Mouse (Mus musculus) kidney, embryonic 14.5 days (tissue): ENCODE data around the gene Dhx16. TPM values are rescaled to one million over a fixed set of nuclear protein-coding genes. Genes with fewer than 3 reads are reported as not detected.

Experiments
- ATAC-seq: fragments of 200-750 bp; cut with Nextera tagmentation; 2 replicates; pipeline ENCODE4 v1.8.0; 2017; ENCODE audit warnings: moderate number of reproducible peaks, mild to moderate bottlenecking, moderate TSS enrichment, moderate library complexity; ENCODE audit not compliant: low FRiP score, low TSS enrichment
- H3K27ac ChIP-seq: fragments of 300-500 bp; sonication (generic); 2 replicates; pipeline ENCODE4 v1.5.1; 2014; ENCODE audit warnings: low read depth, mild to moderate bottlenecking, low read length, moderate library complexity, mixed read lengths
- H3K27me3 ChIP-seq: fragments of 300-500 bp; sonication (generic); 2 replicates; pipeline ENCODE4 v1.6.1; 2014; ENCODE audit warnings: mild to moderate bottlenecking, low read length; ENCODE audit not compliant: control insufficient read depth, insufficient read depth
- H3K36me3 ChIP-seq: fragments of 300-500 bp; sonication (generic); 2 replicates; pipeline ENCODE4 v1.6.1; 2014; ENCODE audit warnings: low read length, mixed read lengths; ENCODE audit not compliant: control insufficient read depth, insufficient read depth
- H3K4me1 ChIP-seq: fragments of 300-500 bp; sonication (generic); 2 replicates; pipeline ENCODE4 v1.6.1; 2014; ENCODE audit warnings: low read length, mixed read lengths; ENCODE audit not compliant: control insufficient read depth, insufficient read depth
- H3K4me2 ChIP-seq: fragments of 300-500 bp; sonication (generic); replicated peaks from 2 replicates; pipeline ENCODE4 v1.6.1; 2014; ENCODE audit warnings: low read depth, mild to moderate bottlenecking, low read length
- H3K4me3 ChIP-seq: fragments of 300-500 bp; sonication (generic); 2 replicates; pipeline ENCODE4 v1.5.1; 2014; ENCODE audit warnings: mild to moderate bottlenecking, low read length
- H3K9ac ChIP-seq: fragments of 300-500 bp; sonication (generic); 2 replicates; pipeline ENCODE4 v1.6.1; 2014; ENCODE audit warnings: low read depth, mild to moderate bottlenecking, low read length, moderate library complexity
- H3K9me3 ChIP-seq: fragments of 300-500 bp; sonication (generic); 2 replicates; pipeline ENCODE4 v1.6.1; 2016; ENCODE audit warnings: low read length; ENCODE audit not compliant: control insufficient read depth
- WGBS: fragments of 180-500 bp; shearing (Covaris S2); extraction: QIAGEN DNeasy Blood & Tissue Kit; methylation state at CpG from one replicate; pipeline ENCODE4 v1.1.7; 2014; 5-methylcytosine and 5-hydroxymethylcytosine counted together
- polyA plus RNA-seq: library from polyadenylated mRNA; unstranded; fragments of >200 nt; fragmentation: Nextera tagmentation; extraction: Ambion mirVana; gene quantifications from 2 replicates; pipeline ENCODE4 v1.2.1, GENCODE M21; 2014

Gene Dhx16
- polyA plus RNA-seq, 1 experiment from 2014 or later: 50.0 TPM

DNA sequence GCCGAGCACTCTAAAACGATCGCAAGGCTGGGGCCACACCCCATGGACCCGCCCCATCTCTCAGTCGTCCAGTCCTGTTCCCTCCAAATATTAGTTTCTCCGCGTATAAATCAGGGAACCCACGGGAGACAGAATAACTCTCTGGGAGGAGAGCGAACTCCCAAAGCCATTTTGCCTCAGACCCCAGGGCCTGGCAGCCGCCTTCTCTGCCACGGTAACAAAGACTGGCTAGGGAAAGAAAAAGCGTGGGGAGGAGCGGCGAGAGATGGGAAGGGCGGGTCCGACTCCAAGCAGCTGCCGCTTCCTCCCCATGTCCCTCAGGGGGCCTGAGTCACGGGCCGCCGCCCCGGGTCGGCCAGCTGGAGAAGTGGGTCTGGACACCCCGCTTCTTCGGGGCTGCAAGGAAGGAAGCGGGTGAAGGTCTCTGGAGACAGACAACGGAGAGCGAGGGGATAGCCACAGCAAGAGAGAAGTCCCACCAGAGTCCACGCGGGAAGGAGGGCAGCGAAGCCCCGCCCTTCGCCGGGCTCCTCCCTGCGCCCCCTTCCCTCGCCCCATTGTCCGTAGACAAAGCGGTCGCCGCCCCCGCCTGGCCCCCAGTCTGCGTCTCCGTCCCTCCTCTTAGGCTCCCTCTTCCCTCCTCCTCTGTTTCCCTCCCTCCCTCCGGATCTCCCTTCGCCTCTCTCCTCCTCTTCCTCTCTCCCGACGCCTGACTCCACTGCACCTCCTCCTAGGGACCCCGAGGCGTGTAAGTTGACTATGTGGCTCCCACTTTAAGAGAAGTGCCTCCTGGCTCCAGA is 13.9 kb upstream of the Dhx16 start, which contains the start of gene Ppp1r18:
Gene Ppp1r18 (plus strand): TSS at position 113 of the 800 bp plus-strand sequence.
- Histone ChIP-seq H3K4me3 (peak within 1 kb of the TSS; percentile 54), H3K27ac (peak within 1 kb of the TSS; percentile 91), H3K36me3 (no peaks in the 10 kb centered on the region), H3K4me1 (peaks cover 44% of the 10 kb centered on the region), H3K4me2 (peak within 1 kb of the TSS; percentile 58), H3K9me3 (no peaks in the 10 kb centered on the region), H3K27me3 (no peaks in the 10 kb centered on the region), H3K9ac (peak within 1 kb of the TSS; percentile 60)
- peak; percentile 65 for ATAC-seq
- 1% methylated on average over 46 of the region's 48 CpGs for WGBS

DNA sequence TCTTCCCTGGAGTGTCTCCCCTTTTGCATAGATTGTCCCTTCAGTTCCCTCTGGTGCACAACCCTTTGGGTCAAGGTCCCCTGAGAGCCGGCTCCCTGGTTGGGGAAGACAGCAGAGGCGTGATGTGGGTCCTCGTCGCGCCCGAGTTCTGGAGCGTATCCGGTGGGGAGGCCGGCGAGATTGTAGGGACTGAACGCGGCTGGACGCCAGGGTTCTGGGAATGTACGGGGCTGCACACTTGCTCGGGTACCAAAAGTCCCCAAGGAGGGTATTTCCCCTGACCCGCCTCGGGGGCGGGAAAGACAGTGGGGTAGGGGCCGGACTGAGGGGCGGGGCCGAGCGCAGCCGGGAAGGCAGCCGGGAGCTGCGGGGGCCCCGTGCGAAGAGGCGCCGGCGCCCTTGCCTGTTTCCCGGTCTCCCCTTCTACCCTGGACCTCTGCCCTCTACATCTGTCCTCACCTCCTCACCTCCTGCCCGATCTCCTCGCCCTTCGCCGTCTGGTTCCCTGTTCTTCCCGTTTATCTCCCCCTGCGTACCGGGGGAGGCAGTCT is 13.3 kb upstream of the Dhx16 start:
- Histone ChIP-seq H3K9ac (peak overlapping the region; percentile 60), H3K27me3 (no peaks in the 10 kb centered on the region), H3K9me3 (no peaks in the 10 kb centered on the region), H3K36me3 (0 out of 2 replicates have a peak, but pooled peaks cover 3% of the 10 kb centered on the region), H3K4me3 (peak overlapping the region; percentile 54), H3K4me1 (peaks cover 41% of the 10 kb centered on the region), H3K27ac (peak overlapping the region; percentile 91), H3K4me2 (peak overlapping the region; percentile 58)
- ATAC-seq: peak; percentile 50
- under 1% methylated on average over 35 of the region's 38 CpGs for WGBS

GRCm38 (mm10) chr17:35866911-35867890 is 12.4 kb upstream of the Dhx16 start:
- Histone ChIP-seq H3K4me1 (peaks cover 41% of the 10 kb centered on the region), H3K4me3 (peak overlapping the region; percentile 54), H3K36me3 (0 out of 2 replicates have a peak, but pooled peaks cover 3% of the 10 kb centered on the region), H3K9me3 (no peaks in the 10 kb centered on the region), H3K27ac (peak overlapping the region; percentile 91), H3K4me2 (peak overlapping the region; percentile 58), H3K27me3 (no peaks in the 10 kb centered on the region), H3K9ac (peak overlapping the region; percentile 60)
- 11% methylated on average over 26 of the region's 26 CpGs for WGBS
- no peak for ATAC-seq

DNA sequence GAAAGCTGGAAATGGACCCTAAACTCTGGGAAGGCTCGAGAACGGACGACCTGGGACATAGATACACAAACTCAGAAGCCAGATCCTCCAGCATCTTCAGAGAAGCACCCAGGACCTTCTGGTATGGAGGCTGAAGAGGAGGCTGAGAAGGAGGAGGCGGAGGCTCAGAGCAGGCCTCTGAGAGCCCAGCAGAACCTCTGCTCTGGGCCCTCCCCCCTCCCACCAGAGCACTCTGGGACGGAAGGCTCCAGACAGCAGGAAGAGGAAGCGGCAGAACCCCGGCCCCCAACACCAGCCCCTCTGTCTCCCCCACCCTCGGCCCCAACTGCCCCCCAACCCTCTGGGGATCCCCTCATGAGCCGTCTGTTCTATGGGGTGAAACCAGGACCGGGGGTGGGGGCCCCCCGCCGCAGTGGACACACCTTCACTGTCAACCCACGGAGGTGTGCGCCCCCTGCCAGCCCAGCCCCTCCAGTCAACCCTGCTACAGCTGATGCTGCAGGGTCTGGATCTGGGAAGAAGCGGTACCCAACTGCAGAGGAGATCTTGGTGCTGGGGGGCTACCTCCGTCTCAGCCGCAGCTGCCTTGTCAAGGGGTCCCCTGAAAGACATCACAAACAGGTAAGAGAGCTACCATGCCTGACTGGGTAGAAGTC is 11.3 kb upstream of the Dhx16 start:
- peak overlapping the region; percentile 91; the same call in 1 of the 2 replicates for H3K27ac ChIP-seq
- WGBS: 24% methylated on average over 14 of the region's 17 CpGs
- peaks cover 41% of the 10 kb centered on the region for H3K4me1 ChIP-seq
- peak overlapping the region; percentile 54 for H3K4me3 ChIP-seq
- no peaks in the 10 kb centered on the region for H3K27me3 ChIP-seq
- no peaks in the 10 kb centered on the region for H3K9me3 ChIP-seq
- H3K36me3 ChIP-seq: peaks cover 9% of the 10 kb centered on the region; the same call in 1 of the 2 replicates
- H3K9ac ChIP-seq: peak overlapping the region; percentile 60
- ATAC-seq: no peak
- H3K4me2 ChIP-seq: peak overlapping the region; percentile 58

- Histone ChIP-seq H3K9me3 (no peaks in the 10 kb centered on the region), H3K4me1 (peaks cover 41% of the 10 kb centered on the region), H3K27ac (peak overlapping the region; percentile 74; the same call in 1 of the 2 replicates), H3K27me3 (no peaks in the 10 kb centered on the region), H3K4me3 (peak overlapping the region; percentile 54), H3K36me3 (peaks cover 10% of the 10 kb centered on the region; the same call in 1 of the 2 replicates), H3K4me2 (peak overlapping the region; percentile 58), H3K9ac (peak overlapping the region; percentile 60)
- 5% methylated on average over 7 of the region's 7 CpGs for WGBS
- no peak for ATAC-seq
Observed at GRCm38 (mm10) chr17:35868961-35869345, 10.7 kb upstream of the Dhx16 start.

- Histone ChIP-seq H3K4me1 (peaks cover 39% of the 10 kb centered on the region), H3K9ac (peak overlapping the region; percentile 60), H3K27me3 (no peaks in the 10 kb centered on the region), H3K27ac (peak overlapping the region; percentile 74), H3K4me2 (peak overlapping the region; percentile 58), H3K36me3 (peaks cover 14% of the 10 kb centered on the region; the same call in 1 of the 2 replicates), H3K4me3 (peak overlapping the region; percentile 54), H3K9me3 (no peaks in the 10 kb centered on the region)
- no peak for ATAC-seq
- 1% methylated on average over 7 of the region's 7 CpGs for WGBS
Observed at GRCm38 (mm10) chr17:35869346-35870067, 10.1 kb upstream of the Dhx16 start.

- no peak for ATAC-seq
- Histone ChIP-seq H3K36me3 (peaks cover 23% of the 10 kb centered on the region; the same call in 1 of the 2 replicates), H3K4me1 (peaks cover 33% of the 10 kb centered on the region), H3K4me3 (peak overlapping the region; percentile 54), H3K9ac (0 out of 2 replicates have a peak overlapping the region, but pooled peaks have one; percentile 8), H3K4me2 (peak overlapping the region; percentile 58), H3K9me3 (no peaks in the 10 kb centered on the region), H3K27ac (peak overlapping the region; percentile 74; the same call in 1 of the 2 replicates), H3K27me3 (no peaks in the 10 kb centered on the region)
- WGBS: 57% methylated on average over 9 of the region's 9 CpGs
Observed at GRCm38 (mm10) chr17:35870151-35870883, 9.3 kb upstream of the Dhx16 start.
